Mouse (Mus musculus) embryonic facial prominence, embryonic 12.5 days (tissue): ENCODE data around the gene Myt1l. TPM values are rescaled to one million over a fixed set of nuclear protein-coding genes. Genes with fewer than 3 reads are reported as not detected.

ENCODE experiments used
- ATAC-seq: fragments of 200-750 bp; cut with Nextera tagmentation; 2 replicates; pipeline ENCODE4 v1.8.0; 2017; ENCODE audit not compliant: insufficient number of reproducible peaks, insufficient read depth, low FRiP score, low TSS enrichment
- H3K27ac ChIP-seq: fragments of 300-500 bp; sonication (generic); 2 replicates; pipeline ENCODE4 v1.5.1; 2016; ENCODE audit warnings: mild to moderate bottlenecking
- H3K27me3 ChIP-seq: fragments of 300-500 bp; sonication (generic); 2 replicates; pipeline ENCODE4 v1.6.1; 2016; ENCODE audit warnings: mild to moderate bottlenecking, moderate library complexity
- H3K36me3 ChIP-seq: fragments of 300-500 bp; sonication (generic); 2 replicates; pipeline ENCODE4 v1.6.1; 2016; ENCODE audit warnings: mild to moderate bottlenecking
- H3K4me1 ChIP-seq: fragments of 300-500 bp; sonication (generic); 2 replicates; pipeline ENCODE4 v1.6.1; 2016
- H3K4me2 ChIP-seq: fragments of 300-500 bp; sonication (generic); replicated peaks from 2 replicates; pipeline ENCODE4 v1.6.1; 2016; ENCODE audit warnings: mild to moderate bottlenecking, moderate library complexity
- H3K4me3 ChIP-seq: fragments of 300-500 bp; sonication (generic); 2 replicates; pipeline ENCODE4 v1.5.1; 2016; ENCODE audit warnings: mild to moderate bottlenecking
- H3K9ac ChIP-seq: fragments of 300-500 bp; sonication (generic); 2 replicates; pipeline ENCODE4 v1.6.1; 2016; ENCODE audit warnings: mild to moderate bottlenecking, moderate library complexity
- H3K9me3 ChIP-seq: fragments of 300-500 bp; sonication (generic); 2 replicates; pipeline ENCODE4 v1.6.1; 2016; ENCODE audit warnings: mild to moderate bottlenecking, moderate library complexity
- WGBS: fragments of 180-500 bp; shearing (Covaris S2); methylation state at CpG from one replicate; pipeline ENCODE4 v1.1.7; 2016; 5-methylcytosine and 5-hydroxymethylcytosine counted together
- polyA plus RNA-seq: library from polyadenylated mRNA; unstranded; fragments of >200 nt; fragmentation: Nextera tagmentation; extraction: Ambion mirVana; gene quantifications from 2 replicates; pipeline ENCODE4 v1.2.1, GENCODE M21; 2016

The Myt1l gene
- polyA plus RNA-seq, 1 experiment from 2014 or later, result 9.8 TPM

DNA sequence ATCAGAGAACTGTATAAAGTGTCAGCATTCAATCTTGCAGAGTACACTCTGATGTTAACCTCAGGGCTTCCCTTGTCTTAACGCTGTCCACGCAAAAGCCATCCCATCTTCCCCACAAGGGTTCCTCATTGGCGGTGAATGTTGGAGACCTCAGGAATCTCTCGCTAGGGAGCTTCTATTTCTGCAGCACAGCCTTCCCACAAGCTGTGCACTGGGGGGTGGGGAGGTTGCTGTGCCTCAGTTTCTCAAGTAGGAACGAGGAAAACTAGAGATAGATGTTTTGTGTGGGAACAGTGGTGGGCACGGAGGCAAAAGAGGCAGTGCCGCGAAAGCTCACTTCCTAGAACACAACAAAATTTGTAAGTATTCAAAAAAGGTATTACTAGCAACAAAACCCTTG lies 409.1 kb downstream of the Myt1l start, which contains the start of gene Pxdn:
TSS of gene Pxdn (plus strand) at position 301 of the 400 bp plus-strand sequence.
- no peaks in the 10 kb centered on the region for H3K27me3 ChIP-seq
- H3K4me2 ChIP-seq, result peak within 1 kb of the TSS; percentile 73
- no peak for ATAC-seq
- H3K36me3 ChIP-seq, result 0 out of 2 replicates have a peak, but pooled peaks cover 7% of the 10 kb centered on the region
- peak within 1 kb of the TSS; percentile 89 for H3K27ac ChIP-seq
- H3K4me3 ChIP-seq, result peak within 1 kb of the TSS; percentile 79
- peaks cover 23% of the 10 kb centered on the region for H3K4me1 ChIP-seq
- peak within 1 kb of the TSS; percentile 90 for H3K9ac ChIP-seq
- 26% methylated on average over 8 of the region's 8 CpGs for whole genome bisulfite sequencing
- H3K9me3 ChIP-seq, result no peaks in the 10 kb centered on the region

DNA sequence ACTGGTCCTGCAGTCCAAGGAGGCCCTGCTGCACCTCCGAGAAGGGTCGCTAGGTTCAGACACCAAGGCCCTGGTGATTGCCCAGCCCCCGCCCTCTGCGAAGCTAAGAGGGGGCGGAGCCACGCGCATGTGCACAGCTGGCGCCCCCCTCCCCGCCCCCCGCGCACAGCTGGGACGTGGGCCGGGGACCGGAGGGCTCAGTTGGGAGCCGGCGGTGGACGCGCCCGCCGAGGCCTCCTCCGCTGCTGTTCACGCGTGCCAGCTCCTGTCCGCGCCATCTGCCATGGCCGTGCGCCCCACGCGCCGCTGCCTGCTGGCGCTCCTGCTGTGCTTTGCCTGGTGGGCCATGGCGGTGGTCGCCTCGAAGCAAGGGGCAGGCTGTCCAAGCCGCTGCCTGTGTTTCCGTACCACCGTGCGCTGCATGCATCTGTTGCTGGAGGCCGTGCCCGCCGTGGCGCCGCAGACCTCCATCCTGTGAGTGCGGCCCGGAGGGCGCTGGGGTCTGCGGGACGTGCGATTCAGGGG lies 409.7 kb downstream of the Myt1l start:
- Histone ChIP-seq H3K4me2 (peak overlapping the region; percentile 73), H3K27me3 (no peaks in the 10 kb centered on the region), H3K9me3 (no peaks in the 10 kb centered on the region), H3K4me3 (peak overlapping the region; percentile 79), H3K27ac (peak overlapping the region; percentile 89), H3K4me1 (peaks cover 23% of the 10 kb centered on the region), H3K36me3 (0 out of 2 replicates have a peak, but pooled peaks cover 7% of the 10 kb centered on the region), H3K9ac (peak overlapping the region; percentile 90)
- ATAC-seq, result peak; percentile 86
- under 1% methylated on average over 32 of the region's 49 CpGs for WGBS

DNA sequence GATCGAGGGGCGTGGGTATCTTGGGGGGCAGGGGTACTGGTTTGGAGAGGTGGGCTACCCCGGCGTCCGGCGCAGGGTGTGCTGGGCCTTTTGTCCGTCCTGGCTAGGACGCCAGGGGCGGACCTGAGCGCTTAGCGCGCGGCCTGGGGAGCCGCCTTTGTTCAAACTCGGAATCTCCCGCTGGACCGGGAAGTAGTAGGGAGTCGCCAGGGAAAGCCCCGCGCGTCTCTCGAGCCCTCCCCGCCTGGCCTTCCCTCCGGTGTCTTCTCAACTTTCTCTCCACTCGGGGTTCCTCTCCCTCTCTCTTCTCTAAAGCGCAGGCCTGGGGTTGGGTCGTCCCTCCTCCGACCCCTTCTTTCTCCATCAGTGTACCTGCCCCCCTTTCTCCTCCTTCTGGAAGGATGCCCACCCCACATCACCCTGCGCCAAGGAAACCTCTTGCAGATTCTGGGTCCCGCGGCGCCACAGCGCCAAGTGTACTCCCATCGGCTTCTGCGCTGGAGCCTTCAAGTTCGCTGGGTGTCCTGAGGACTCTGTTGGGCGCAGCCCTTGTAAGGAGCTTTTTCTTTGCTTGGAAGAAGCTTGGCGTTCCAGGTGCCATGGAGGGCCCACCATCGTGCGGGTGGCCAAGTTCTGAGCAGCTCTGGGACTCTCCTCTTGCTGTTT lies 410.3 kb downstream of the Myt1l start:
- H3K4me2 ChIP-seq, result peak overlapping the region; percentile 73
- 0 out of 2 replicates have a peak, but pooled peaks cover 7% of the 10 kb centered on the region for H3K36me3 ChIP-seq
- no peaks in the 10 kb centered on the region for H3K27me3 ChIP-seq
- no peaks in the 10 kb centered on the region for H3K9me3 ChIP-seq
- peak overlapping the region; percentile 90 for H3K9ac ChIP-seq
- H3K4me3 ChIP-seq, result peak overlapping the region; percentile 79
- under 1% methylated on average over 40 of the region's 40 CpGs for WGBS
- ATAC-seq, result peak; percentile 38
- peaks cover 23% of the 10 kb centered on the region for H3K4me1 ChIP-seq
- peak overlapping the region; percentile 89 for H3K27ac ChIP-seq

DNA sequence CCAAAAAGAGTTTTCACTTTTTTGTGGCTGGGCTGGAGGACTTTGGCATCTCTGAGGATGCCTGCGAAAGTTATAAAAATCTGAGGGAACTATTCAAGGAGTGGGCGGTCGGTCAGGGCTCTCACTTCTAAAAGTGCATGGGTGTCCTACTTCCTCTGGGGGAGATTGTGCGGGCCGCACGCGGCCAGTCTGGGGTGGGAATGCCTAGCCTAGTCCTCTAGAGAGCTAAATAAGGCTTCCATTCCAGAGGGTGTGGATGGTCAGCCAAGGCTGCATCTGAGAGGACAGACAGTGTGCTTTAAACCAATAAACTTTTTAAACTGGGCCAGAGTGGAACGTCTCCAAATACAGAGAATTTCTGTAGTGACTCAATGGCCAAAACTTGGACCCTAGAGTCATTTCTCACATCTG lies 411.1 kb downstream of the Myt1l start:
- Histone ChIP-seq H3K4me3 (peak overlapping the region; percentile 79), H3K9ac (peak overlapping the region; percentile 90), H3K27ac (peak overlapping the region; percentile 89), H3K36me3 (0 out of 2 replicates have a peak, but pooled peaks cover 7% of the 10 kb centered on the region), H3K27me3 (no peaks in the 10 kb centered on the region), H3K4me1 (peaks cover 25% of the 10 kb centered on the region), H3K9me3 (no peaks in the 10 kb centered on the region), H3K4me2 (peak overlapping the region; percentile 73)
- WGBS, result 7% methylated on average over 8 of the region's 8 CpGs
- ATAC-seq, result no peak

DNA sequence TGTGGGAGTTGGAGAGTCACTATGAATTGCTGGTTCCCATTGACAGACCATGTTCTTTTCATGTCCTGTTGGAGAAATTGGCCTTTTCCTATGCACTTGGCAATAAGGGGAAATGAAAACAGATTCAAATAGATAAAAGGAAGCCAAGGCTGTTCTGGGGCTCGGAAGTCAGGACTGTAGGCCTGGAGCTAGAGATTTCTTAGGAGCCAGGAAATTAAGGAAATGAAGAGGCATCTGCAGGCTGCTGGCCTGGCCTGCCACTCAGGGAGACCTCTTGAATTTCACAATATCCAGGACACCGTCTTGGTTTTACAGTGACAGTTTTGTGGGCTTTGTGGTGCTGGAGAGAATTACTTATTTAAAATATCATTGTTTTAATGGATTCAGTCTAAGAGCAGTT lies 414.3 kb downstream of the Myt1l start:
- ATAC-seq, result no peak
- Histone ChIP-seq H3K9me3 (no peaks in the 10 kb centered on the region), H3K27me3 (no peaks in the 10 kb centered on the region), H3K27ac (no peak overlapping the region), H3K4me2 (no peak overlapping the region), H3K4me3 (no peak overlapping the region), H3K4me1 (peaks cover 31% of the 10 kb centered on the region), H3K36me3 (0 out of 2 replicates have a peak, but pooled peaks cover 7% of the 10 kb centered on the region), H3K9ac (no peak overlapping the region)
- WGBS, result 69% methylated on average over 2 of the region's 2 CpGs

DNA sequence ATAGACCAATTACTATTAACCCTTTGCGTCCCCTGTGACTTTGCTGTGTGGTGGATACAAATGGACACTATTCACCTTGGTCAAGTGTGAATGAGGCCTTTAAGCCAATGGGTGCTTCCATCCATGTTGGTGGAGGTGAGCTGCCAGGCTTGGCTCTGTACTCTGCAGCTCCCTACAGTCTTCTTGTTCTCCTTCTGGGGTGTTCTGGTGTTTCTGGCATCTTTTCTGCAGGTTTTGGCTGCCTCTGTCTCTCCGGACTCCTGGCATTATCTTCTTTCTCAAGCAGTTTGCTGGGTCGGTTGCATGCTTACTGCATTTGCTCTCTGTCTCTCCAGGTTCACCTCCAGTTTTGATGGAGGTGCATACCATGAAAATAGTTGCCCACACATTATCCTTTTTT lies 416.5 kb downstream of the Myt1l start:
- Histone ChIP-seq H3K9ac (no peak overlapping the region), H3K4me2 (no peak overlapping the region), H3K36me3 (0 out of 2 replicates have a peak, but pooled peaks cover 12% of the 10 kb centered on the region), H3K4me1 (peaks cover 35% of the 10 kb centered on the region), H3K27me3 (no peaks in the 10 kb centered on the region), H3K4me3 (no peak overlapping the region), H3K9me3 (no peaks in the 10 kb centered on the region), H3K27ac (no peak overlapping the region)
- WGBS, result 84% methylated on average over 3 of the region's 3 CpGs
- no peak for ATAC-seq

DNA sequence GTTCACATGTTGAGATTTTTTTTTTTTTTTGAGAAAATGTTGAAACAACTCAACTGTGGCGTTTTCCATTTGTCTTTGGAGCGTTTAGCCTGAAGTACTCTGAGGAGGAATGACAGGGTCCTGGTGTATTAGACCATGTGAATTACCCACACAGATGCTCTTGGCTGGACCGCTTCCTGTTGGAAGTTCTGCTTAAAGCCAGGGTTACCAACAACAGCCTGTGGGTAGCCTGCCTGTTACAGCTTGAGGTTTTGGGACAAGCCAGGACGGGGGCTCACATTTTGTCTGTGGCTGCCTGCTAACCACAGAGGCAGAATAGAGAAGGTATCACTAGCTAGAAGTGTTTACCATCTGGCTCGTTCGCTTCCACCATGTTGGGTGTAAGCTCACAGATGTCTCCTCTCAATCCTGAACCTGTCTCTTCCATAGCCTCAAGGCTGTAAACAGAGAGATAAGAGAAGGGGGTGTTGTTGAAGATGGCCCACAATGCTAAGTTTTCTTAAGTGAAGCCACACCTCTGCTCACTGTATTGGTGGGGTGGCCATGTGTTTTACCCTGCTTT lies 417.1 kb downstream of the Myt1l start:
- Histone ChIP-seq H3K27me3 (no peaks in the 10 kb centered on the region), H3K4me3 (no peak overlapping the region), H3K9me3 (no peaks in the 10 kb centered on the region), H3K9ac (no peak overlapping the region), H3K36me3 (0 out of 2 replicates have a peak, but pooled peaks cover 12% of the 10 kb centered on the region), H3K4me2 (no peak overlapping the region), H3K4me1 (peaks cover 32% of the 10 kb centered on the region), H3K27ac (no peak overlapping the region)
- no peak for ATAC-seq
- 69% methylated on average over 6 of the region's 6 CpGs for WGBS

DNA sequence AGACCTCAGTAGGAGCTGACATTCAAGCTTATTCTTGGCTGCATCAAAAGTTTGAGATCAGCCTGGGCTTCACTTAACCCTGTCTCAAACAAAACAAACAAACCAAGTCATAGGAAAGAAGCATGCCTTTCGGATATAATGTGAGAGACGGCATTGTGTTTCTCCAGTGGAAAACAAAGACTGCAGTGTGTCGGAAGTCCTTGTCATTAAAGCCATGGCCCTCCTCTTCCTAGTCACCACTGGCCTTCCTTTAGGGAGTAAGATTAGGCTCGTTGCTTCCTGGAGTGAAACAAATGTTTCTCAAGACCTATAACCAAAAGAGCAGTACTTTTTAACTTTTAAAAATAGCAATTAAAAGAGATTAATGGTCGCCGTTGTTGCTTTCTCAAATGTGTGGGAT lies 422.9 kb downstream of the Myt1l start:
- WGBS, result 40% methylated on average over 6 of the region's 6 CpGs

DNA sequence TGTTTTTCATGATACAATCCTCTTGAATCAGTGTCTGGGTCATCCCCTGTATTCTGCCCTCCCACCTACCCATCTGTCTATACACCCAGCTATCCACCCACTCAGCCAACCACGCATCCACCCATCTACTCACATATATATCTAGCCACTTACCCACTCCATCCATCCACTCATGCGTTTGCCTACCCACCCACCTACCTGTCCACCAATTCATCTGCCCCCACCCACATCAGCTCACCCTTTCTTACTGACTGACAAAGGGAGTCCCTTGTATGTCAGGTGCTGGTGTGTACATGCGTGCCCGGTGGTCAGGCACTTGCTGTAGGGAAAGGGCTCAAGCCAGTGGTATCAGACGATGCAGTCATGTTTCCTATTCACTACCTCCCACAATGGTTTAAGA lies 423.3 kb downstream of the Myt1l start:
- Histone ChIP-seq H3K4me3 (no peak overlapping the region), H3K9me3 (no peaks in the 10 kb centered on the region), H3K27me3 (no peaks in the 10 kb centered on the region), H3K4me1 (peaks cover 55% of the 10 kb centered on the region), H3K27ac (no peak overlapping the region), H3K4me2 (no peak overlapping the region), H3K36me3 (0 out of 2 replicates have a peak, but pooled peaks cover 5% of the 10 kb centered on the region), H3K9ac (no peak overlapping the region)
- ATAC-seq, result no peak
- 85% methylated on average over 5 of the region's 5 CpGs for WGBS

More for the DNA sequence above, 422.9 kb downstream of the Myt1l start:
- peaks cover 55% of the 10 kb centered on the region for H3K4me1 ChIP-seq
- H3K9me3 ChIP-seq, result no peaks in the 10 kb centered on the region
- H3K4me2 ChIP-seq, result no peak overlapping the region
- no peak overlapping the region for H3K4me3 ChIP-seq
- H3K36me3 ChIP-seq, result 0 out of 2 replicates have a peak, but pooled peaks cover 5% of the 10 kb centered on the region
- no peak for ATAC-seq
- no peak overlapping the region; the same call in 1 of the 2 replicates for H3K27ac ChIP-seq
- H3K27me3 ChIP-seq, result no peaks in the 10 kb centered on the region
- H3K9ac ChIP-seq, result no peak overlapping the region

DNA sequence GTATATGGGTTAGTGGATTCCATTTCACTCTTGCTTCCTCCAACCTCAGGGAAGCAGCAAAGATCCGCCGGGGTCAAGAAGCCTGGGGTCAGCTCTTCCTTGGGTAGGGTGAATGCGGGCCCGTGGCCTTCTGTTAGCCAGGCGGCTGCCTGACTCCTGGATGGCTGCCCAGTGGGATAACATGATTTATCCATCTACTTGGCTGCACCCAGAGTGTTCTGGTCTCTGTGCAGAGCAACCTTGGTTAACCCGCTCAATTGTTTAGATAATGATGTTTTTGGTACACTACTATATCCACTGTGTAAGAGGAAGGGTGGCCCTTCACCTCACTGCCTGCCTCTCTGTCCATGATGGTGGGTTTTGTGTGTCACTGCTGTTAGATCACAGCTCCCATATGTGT lies 423.9 kb downstream of the Myt1l start:
- no peaks in the 10 kb centered on the region for H3K9me3 ChIP-seq
- H3K4me3 ChIP-seq, result no peak overlapping the region
- H3K36me3 ChIP-seq, result 0 out of 2 replicates have a peak, but pooled peaks cover 5% of the 10 kb centered on the region
- H3K9ac ChIP-seq, result no peak overlapping the region
- ATAC-seq, result no peak
- no peaks in the 10 kb centered on the region for H3K27me3 ChIP-seq
- no peak overlapping the region for H3K4me2 ChIP-seq
- no peak overlapping the region for H3K27ac ChIP-seq
- H3K4me1 ChIP-seq, result peaks cover 55% of the 10 kb centered on the region
- WGBS, result 80% methylated on average over 6 of the region's 6 CpGs

DNA sequence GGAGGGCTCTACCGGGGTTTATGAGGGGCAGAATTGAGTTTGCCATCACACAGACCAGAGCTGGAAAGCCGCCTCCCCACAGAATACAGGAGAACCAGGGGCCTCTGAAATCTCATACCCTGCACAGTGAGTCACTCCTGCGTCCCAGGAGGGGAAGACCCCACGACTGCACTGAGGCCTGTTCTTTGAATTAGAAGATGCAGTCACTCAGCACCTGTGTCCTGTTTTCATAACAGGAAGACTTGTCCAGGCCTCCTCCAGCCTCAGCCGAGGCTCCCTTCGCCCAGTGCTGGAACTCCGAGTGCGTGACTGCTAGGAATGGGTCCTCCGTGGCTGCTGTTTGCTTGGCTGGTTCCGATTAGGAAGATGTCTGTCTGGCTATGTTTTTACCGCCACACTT lies 425.8 kb downstream of the Myt1l start:
- peaks cover 53% of the 10 kb centered on the region for H3K4me1 ChIP-seq
- WGBS, result 33% methylated on average over 11 of the region's 11 CpGs
- H3K9me3 ChIP-seq, result no peaks in the 10 kb centered on the region
- no peak overlapping the region for H3K4me2 ChIP-seq
- 0 out of 2 replicates have a peak, but pooled peaks cover 5% of the 10 kb centered on the region for H3K36me3 ChIP-seq
- H3K27ac ChIP-seq, result peak overlapping the region; percentile 46
- H3K27me3 ChIP-seq, result no peaks in the 10 kb centered on the region
- ATAC-seq, result 0 out of 2 replicates have a peak, but pooled peaks have one; percentile 19
- no peak overlapping the region for H3K4me3 ChIP-seq
- no peak overlapping the region for H3K9ac ChIP-seq
